Mouse (Mus musculus): ENCODE measurements at regions not wholly inside any gene's neighbourhood (a gene's known extent, or its start where the extent isn't known, plus 50 kb on each side); places are given as distances from the start of the nearest gene placed in this dataset.

DNA sequence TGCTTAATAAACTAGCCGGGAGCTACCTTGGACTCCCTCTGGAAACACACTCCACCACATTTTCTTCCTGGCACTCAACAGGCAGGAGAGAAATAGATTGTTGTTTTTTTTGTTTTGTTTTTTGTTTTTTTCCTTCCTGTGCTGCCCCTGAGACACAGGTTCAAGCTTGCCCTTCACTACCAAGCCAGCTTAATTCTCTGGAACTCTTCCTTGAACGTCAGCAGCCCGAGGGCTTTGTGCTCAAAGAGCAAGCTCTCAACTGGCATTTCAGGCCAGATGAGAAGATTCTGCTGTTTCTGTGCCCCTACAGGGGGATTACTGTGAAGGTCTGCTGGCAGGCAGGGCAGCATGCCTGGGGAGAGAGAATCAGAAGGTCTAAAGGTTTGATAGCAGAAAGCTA lies 109.8 kb downstream of the 2410131K14Rik start:
- no peak for TF ChIP-seq CTCF (IDR thresholded peaks at IDR 0.05; ENCODE audit: borderline replicate concordance, insufficient read depth, low read length)
- TF ChIP-seq POLR2A (IDR thresholded peaks at IDR 0.05; ENCODE audit: low read depth, low read length): no peak
